Mouse (Mus musculus) liver, embryonic 14.5 days (tissue): ENCODE results near the gene Dscam. TPM values are rescaled to one million over a fixed set of nuclear protein-coding genes. Genes with fewer than 3 reads are reported as not detected.

Experiments used
- ATAC-seq: fragments of 200-750 bp; cut with Nextera tagmentation; 2 replicates; pipeline ENCODE4 v1.8.0; 2017; ENCODE audit warnings: moderate number of reproducible peaks, mild to moderate bottlenecking, moderate library complexity; ENCODE audit not compliant: insufficient read depth
- DNase-seq, 3 experiments: peaks; one replicate each; pipeline ENCODE4 v3.0.0-alpha.2; 2012 to 2013; ENCODE audit warnings: low read depth in 3 of 3, low spot score in 3 of 3
- H3K27ac ChIP-seq: fragments of 300-500 bp; sonication (generic); 2 replicates; pipeline ENCODE4 v1.5.1; 2014; ENCODE audit warnings: moderate library complexity, mild to moderate bottlenecking, control low read depth, inconsistent platforms
- H3K27me3 ChIP-seq: fragments of 300-500 bp; sonication (generic); 2 replicates; pipeline ENCODE4 v1.6.1; 2014; ENCODE audit warnings: mild to moderate bottlenecking, low read length, moderate library complexity; ENCODE audit not compliant: control insufficient read depth, insufficient read depth
- H3K36me3 ChIP-seq: fragments of 300-500 bp; sonication (generic); replicated peaks from 2 replicates; pipeline ENCODE4 v1.6.1; 2014; ENCODE audit warnings: low read depth; ENCODE audit not compliant: control insufficient read depth, insufficient read depth
- H3K4me1 ChIP-seq, 2 experiments: fragments of 200-500 bp in 1 of 2; fragments of 300-500 bp in 1 of 2; sonication (generic) in 1 of 2; replicated peaks; 2 replicates each; pipeline ENCODE4 v1.6.1; 2012 to 2014; ENCODE audit warnings: antibody characterized with exemption in 1 of 2, inconsistent platforms in 1 of 2, low read length in 1 of 2; ENCODE audit not compliant: control insufficient read depth in 2 of 2, insufficient read depth in 2 of 2
- H3K4me2 ChIP-seq: fragments of 300-500 bp; sonication (generic); 2 replicates; pipeline ENCODE4 v1.6.1; 2014; ENCODE audit warnings: low read depth, mild to moderate bottlenecking, control low read depth, moderate library complexity
- H3K4me3 ChIP-seq, 2 experiments: fragments of 200-500 bp in 1 of 2; fragments of 300-500 bp in 1 of 2; sonication (generic) in 1 of 2; 2 replicates each; pipeline ENCODE4 v1.5.1; 2012 to 2014; ENCODE audit warnings: low read depth in 2 of 2, low read length in 2 of 2, mild to moderate bottlenecking in 2 of 2, control low read depth in 1 of 2, inconsistent platforms in 1 of 2, moderate library complexity in 1 of 2; ENCODE audit not compliant: insufficient read depth in 1 of 2
- H3K9ac ChIP-seq: fragments of 300-500 bp; sonication (generic); replicated peaks from 2 replicates; pipeline ENCODE4 v1.6.1; 2014; ENCODE audit warnings: mild to moderate bottlenecking, control low read depth, moderate library complexity
- H3K9me3 ChIP-seq: fragments of 300-500 bp; sonication (generic); 2 replicates; pipeline ENCODE4 v1.6.1; 2016; ENCODE audit warnings: low read length, mixed read lengths; ENCODE audit not compliant: control insufficient read depth
- CTCF ChIP-seq: IDR thresholded peaks from 2 replicates; pipeline ENCODE4 v1.5.1; 2016; ENCODE audit warnings: antibody characterized with exemption, low read depth, control low read depth
- EP300 ChIP-seq: IDR thresholded peaks from 2 replicates; pipeline ENCODE4 v1.6.1; 2016; ENCODE audit warnings: antibody characterized with exemption, low read depth
- WGBS: fragments of 180-500 bp; shearing (Covaris S2); extraction: QIAGEN DNeasy Blood & Tissue Kit; methylation state at CpG from one replicate; pipeline ENCODE4 v1.1.7; 2014; ENCODE audit not compliant: insufficient replicate concordance; 5-methylcytosine and 5-hydroxymethylcytosine counted together
- polyA plus RNA-seq, 2 experiments: library from polyadenylated mRNA; depleted of rRNA in 1 of 2; stranded (reverse) in 1 of 2; unstranded in 1 of 2; fragments of >200 nt; fragmentation: Nextera tagmentation in 1 of 2; extraction: Ambion mirVana in 1 of 2; gene quantifications; 2 replicates each; pipeline versions ENCODE4 v1.2.1 to v1.2.3; 2012 to 2014

The Dscam gene
- polyA plus RNA-seq, 2 experiments = not detected

- H3K4me2 ChIP-seq = no peak overlapping the region
- H3K36me3 ChIP-seq = no peaks in the 10 kb centered on the region
- no peaks in the 10 kb centered on the region for H3K4me1 ChIP-seq
- no peak overlapping the region for H3K9ac ChIP-seq
- no peaks in the 10 kb centered on the region for H3K9me3 ChIP-seq
- no peak for DNase-seq
- WGBS = 34% methylated on average over 2 of the region's 2 CpGs
- no peak overlapping the region for H3K27ac ChIP-seq
- ATAC-seq = no peak
- no peak for TF ChIP-seq EP300
- TF ChIP-seq CTCF = no peak
- H3K27me3 ChIP-seq = no peaks in the 10 kb centered on the region
- no peak overlapping the region for H3K4me3 ChIP-seq
These were observed 43.3 kb downstream of the Dscam start for GRCm38 (mm10) chr16:97127296-97127695.

- WGBS = 43% methylated on average over 4 of the region's 4 CpGs
- no peak overlapping the region for H3K4me2 ChIP-seq
- peaks cover 0 to 1% of the 10 kb centered on the region in 2 experiments; a peak in 1 of 4 replicates for H3K4me1 ChIP-seq
- H3K9ac ChIP-seq = no peak overlapping the region
- no peak for ATAC-seq
- H3K4me3 ChIP-seq = no peak overlapping the region
- no peaks in the 10 kb centered on the region for H3K9me3 ChIP-seq
- H3K27me3 ChIP-seq = no peaks in the 10 kb centered on the region
- DNase-seq = no peak
- H3K27ac ChIP-seq = no peak overlapping the region
- no peak for TF ChIP-seq CTCF
- TF ChIP-seq EP300 = no peak
- no peaks in the 10 kb centered on the region for H3K36me3 ChIP-seq
These were observed 60.5 kb downstream of the Dscam start for GRCm38 (mm10) chr16:97110028-97110427.

GRCm38 (mm10) chr16:97105266-97105665 is 65.3 kb downstream of the Dscam start:
- Histone ChIP-seq H3K9ac (no peak overlapping the region), H3K4me1 (peaks cover 0 to 2% of the 10 kb centered on the region in 2 experiments; a peak in 1 of 4 replicates), H3K4me2 (no peak overlapping the region), H3K36me3 (no peaks in the 10 kb centered on the region), H3K27me3 (no peaks in the 10 kb centered on the region), H3K27ac (no peak overlapping the region), H3K9me3 (no peaks in the 10 kb centered on the region), H3K4me3 (no peak overlapping the region)
- ATAC-seq = no peak
- no peak for TF ChIP-seq EP300
- no peak for TF ChIP-seq CTCF
- DNase-seq = no peak
- WGBS = 5% methylated on average over 2 of the region's 2 CpGs

- peaks cover 0 to 2% of the 10 kb centered on the region in 2 experiments; a peak in 1 of 4 replicates for H3K4me1 ChIP-seq
- TF ChIP-seq CTCF (no peak), EP300 (no peak)
- 19% methylated on average over 2 of the region's 2 CpGs for WGBS
- DNase-seq (no peak), ATAC-seq (no peak)
- no peak overlapping the region for H3K27ac ChIP-seq
- H3K4me2 ChIP-seq = no peak overlapping the region
- H3K9me3 ChIP-seq = no peaks in the 10 kb centered on the region
- H3K27me3 ChIP-seq = no peaks in the 10 kb centered on the region
- no peak overlapping the region for H3K9ac ChIP-seq
- no peak overlapping the region for H3K4me3 ChIP-seq
- no peaks in the 10 kb centered on the region for H3K36me3 ChIP-seq
These were observed 67.5 kb downstream of the Dscam start for GRCm38 (mm10) chr16:97103046-97103445.

GRCm38 (mm10) chr16:97100091-97100490 is 70.5 kb downstream of the Dscam start:
- no peaks in the 10 kb centered on the region for H3K9me3 ChIP-seq
- no peaks in the 10 kb centered on the region for H3K27me3 ChIP-seq
- no peaks in the 10 kb centered on the region for H3K36me3 ChIP-seq
- no peak overlapping the region for H3K27ac ChIP-seq
- H3K9ac ChIP-seq = no peak overlapping the region
- no peak overlapping the region for H3K4me2 ChIP-seq
- no peak for DNase-seq
- ATAC-seq = no peak
- 49% methylated on average over 2 of the region's 2 CpGs for WGBS
- H3K4me3 ChIP-seq = no peak overlapping the region
- peaks cover 0 to 1% of the 10 kb centered on the region in 2 experiments; a peak in 1 of 4 replicates for H3K4me1 ChIP-seq
- no peak for TF ChIP-seq EP300

- Histone ChIP-seq H3K4me2 (no peak overlapping the region), H3K4me1 (no peaks in the 10 kb centered on the region), H3K27me3 (no peaks in the 10 kb centered on the region), H3K9ac (no peak overlapping the region), H3K4me3 (no peak overlapping the region), H3K36me3 (no peaks in the 10 kb centered on the region), H3K9me3 (no peaks in the 10 kb centered on the region), H3K27ac (no peak overlapping the region)
- WGBS = 61% methylated on average over 5 of the region's 5 CpGs
- no peak for TF ChIP-seq EP300
- TF ChIP-seq CTCF = no peak
- no peak for ATAC-seq
- DNase-seq = no peak
These were observed 72.0 kb downstream of the Dscam start for GRCm38 (mm10) chr16:97098508-97098907.
